Comparison of ENCODE assay signal across 16 mouse cellular contexts in genomic region chr11:36286246-36286645, GRCm38 (mm10).
"Had no signal": no experiment of that assay in that cellular context is flagged by ENCODE, and none has a peak within 500 bp of the region (broad histone marks: within the 10 kb centered on the region; RNA-seq: fewer than 3 reads in every experiment).

No protein-coding gene starts in this region.

- DNase-seq: retina, postnatal 1 day; right cerebral cortex, adult 18-20 months; right cerebral cortex, postnatal 14 days; right cerebral cortex, postnatal 25 days; right cerebral cortex, postnatal 4 days; spleen, adult 18-20 months; thymus, adult 18-20 months; thymus, adult 2 months; thymus, postnatal 14 days; thymus, postnatal 25 days; thymus, postnatal 36 days; thymus, postnatal 4 days had no signal

- H3K4me2 ChIP-seq: neural tube, embryonic 13.5 days; neural tube, embryonic 15.5 days; stomach, embryonic 15.5 days had no signal

- H3K27ac ChIP-seq: neural tube, embryonic 13.5 days; neural tube, embryonic 15.5 days; stomach, embryonic 15.5 days; stomach, postnatal 0 days had no signal

- H3K27me3 ChIP-seq: neural tube, embryonic 13.5 days; neural tube, embryonic 15.5 days; stomach, embryonic 15.5 days had no signal

- H3K36me3 ChIP-seq: neural tube, embryonic 13.5 days; neural tube, embryonic 15.5 days; stomach, embryonic 15.5 days had no signal

- H3K4me3 ChIP-seq: neural tube, embryonic 13.5 days; neural tube, embryonic 15.5 days; stomach, embryonic 15.5 days had no signal

- H3K4me1 ChIP-seq: neural tube, embryonic 13.5 days; neural tube, embryonic 15.5 days; stomach, embryonic 15.5 days had no signal

- H3K9me3 ChIP-seq: neural tube, embryonic 13.5 days; neural tube, embryonic 15.5 days; stomach, embryonic 15.5 days had no signal

- H3K9ac ChIP-seq: neural tube, embryonic 13.5 days; neural tube, embryonic 15.5 days; stomach, embryonic 15.5 days had no signal
